Mouse (Mus musculus) frontal cortex, postnatal 14 days (tissue): Measurements from ENCODE around the gene Lix1l.
"Not testable (repeated sequence)": the region's sequence is repeated elsewhere in the genome, so short reads cannot be mapped to it uniquely, and the experiment has no call there.

ENCODE experiments used
- DNase-seq, 2 experiments: peaks; one replicate each; pipeline ENCODE4 v3.0.0; 2022; ENCODE audit warnings: low spot score in 2 of 2

The Lix1l gene

GRCm38 (mm10) chr3:96629729-96630600 lies 29.0 kb downstream of the Lix1l start, which contains the start of gene Rbm8a:
TSS of gene Rbm8a (plus strand) at chr3:96629933.
- DNase-seq = peak; percentile 95

- DNase-seq = no peak
Observed at GRCm38 (mm10) chr3:96632058-96632457, 31.1 kb downstream of the Lix1l start.

GRCm38 (mm10) chr3:96634015-96634414 lies 33.1 kb downstream of the Lix1l start:
- no peak for DNase-seq

GRCm38 (mm10) chr3:96634928-96635879 lies 34.3 kb downstream of the Lix1l start, which contains the start of the genes Pex11b and Gm42957:
TSS of gene Pex11b (plus strand) at chr3:96635376.
TSS of gene Gm42957 (plus strand) at chr3:96635474.
- peak; percentile 79 to 82 for DNase-seq

- DNase-seq = no peak
Observed at GRCm38 (mm10) chr3:96635906-96636305, 35.0 kb downstream of the Lix1l start.

- no peak for DNase-seq
Observed at GRCm38 (mm10) chr3:96636448-96636847, 35.5 kb downstream of the Lix1l start.

GRCm38 (mm10) chr3:96639219-96639618 lies 38.3 kb downstream of the Lix1l start:
- DNase-seq = no peak

GRCm38 (mm10) chr3:96645018-96645649 lies 44.2 kb downstream of the Lix1l start, which contains the start of gene Itga10:
TSS of gene Itga10 (plus strand) at chr3:96645584.
- no peak for DNase-seq

- no peak for DNase-seq
Observed at GRCm38 (mm10) chr3:96647365-96647764, 46.4 kb downstream of the Lix1l start.

- DNase-seq = no peak
Observed at GRCm38 (mm10) chr3:96660901-96661300, 60.0 kb downstream of the Lix1l start.

GRCm38 (mm10) chr3:96662731-96663316 lies 61.9 kb downstream of the Lix1l start:
- DNase-seq = no peak

- peak; percentile 68 to 90 for DNase-seq
Observed at GRCm38 (mm10) chr3:96663432-96664239, 62.7 kb downstream of the Lix1l start.

- not testable (repeated sequence) for DNase-seq
Observed at GRCm38 (mm10) chr3:96665732-96666363, 64.9 kb downstream of the Lix1l start.

- no peak for DNase-seq
Observed at GRCm38 (mm10) chr3:96666916-96667315, 66.0 kb downstream of the Lix1l start.

- DNase-seq = no peak
Observed at GRCm38 (mm10) chr3:96667316-96667715, 66.4 kb downstream of the Lix1l start.

GRCm38 (mm10) chr3:96668424-96669067 lies 67.6 kb downstream of the Lix1l start:
- no peak for DNase-seq

GRCm38 (mm10) chr3:96669727-96670468 lies 68.9 kb downstream of the Lix1l start, which contains the start of gene Ankrd35:
TSS of gene Ankrd35 (plus strand) at chr3:96670131.
- DNase-seq = peak; percentile 54 to 56

- no peak for DNase-seq
Observed at GRCm38 (mm10) chr3:96671519-96671918, 70.6 kb downstream of the Lix1l start.
